Mouse (Mus musculus) gastrocnemius, postnatal 25 days (tissue): ENCODE measurements around the gene Slfn2. TPM values are rescaled to one million over a fixed set of nuclear protein-coding genes. Genes with fewer than 3 reads are reported as not detected.

Source experiments
- DNase-seq: peaks from one replicate; pipeline ENCODE4 v3.0.0; 2022
- microRNA-seq, 2 experiments: library from miRNA; unstranded; fragments of <30 nt; microRNA quantifications; one replicate each; pipeline ENCODE4 v1.2.0; 2021; ENCODE audit warnings: borderline replicate concordance in 2 of 2
- total RNA-seq, 2 experiments: library from RNA; stranded (reverse); gene quantifications; 1 replicate in 1 of 2; 2 replicates in 1 of 2; pipeline ENCODE4 v1.2.3; 2021

Slfn2 gene
- total RNA-seq, 2 experiments from 2014 or later: 0.69 to 1.9 TPM

GRCm38 (mm10) chr11:83077714-83078422, 13.0 kb downstream of the Slfn2 start:
- peak; percentile 64 for DNase-seq

- DNase-seq: no peak
Observed at GRCm38 (mm10) chr11:83078423-83079140, 13.7 kb downstream of the Slfn2 start.

GRCm38 (mm10) chr11:83079487-83080199, 14.7 kb downstream of the Slfn2 start:
- no peak for DNase-seq

DNA sequence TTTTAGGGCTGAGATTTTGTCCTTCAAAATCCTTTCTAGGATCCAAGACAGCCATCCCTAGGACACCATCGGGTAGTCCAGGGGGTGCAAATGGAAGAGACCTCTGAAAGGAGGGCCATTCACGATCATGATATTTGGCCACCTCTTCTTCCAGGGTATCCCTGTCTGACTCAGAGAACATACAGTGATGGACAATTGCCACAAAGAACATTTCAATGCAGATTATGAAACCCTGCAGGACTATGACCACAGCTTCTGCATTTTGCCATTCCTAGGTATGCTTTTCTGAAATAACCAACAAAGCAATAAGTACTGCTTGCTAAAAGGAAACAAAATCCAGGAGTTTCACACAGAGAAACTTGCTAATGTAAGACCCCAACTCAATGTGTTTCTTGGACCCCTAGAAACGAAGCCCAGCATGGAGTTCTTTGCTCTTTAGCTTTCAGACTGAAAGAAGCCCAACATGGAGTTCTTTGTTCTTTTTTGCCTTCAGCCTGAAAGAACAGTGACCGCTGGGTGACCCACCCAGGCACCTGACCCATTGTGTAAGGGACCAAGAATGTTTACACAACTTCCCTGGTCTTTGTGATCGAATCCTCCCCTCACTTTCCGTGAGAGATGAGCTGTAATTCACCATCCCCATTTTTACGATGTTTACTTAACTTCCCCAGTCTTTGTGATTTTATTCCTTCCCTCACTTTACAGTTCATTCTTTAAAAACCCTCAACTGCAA, 18.0 kb downstream of the Slfn2 start:
- DNase-seq: no peak

DNA sequence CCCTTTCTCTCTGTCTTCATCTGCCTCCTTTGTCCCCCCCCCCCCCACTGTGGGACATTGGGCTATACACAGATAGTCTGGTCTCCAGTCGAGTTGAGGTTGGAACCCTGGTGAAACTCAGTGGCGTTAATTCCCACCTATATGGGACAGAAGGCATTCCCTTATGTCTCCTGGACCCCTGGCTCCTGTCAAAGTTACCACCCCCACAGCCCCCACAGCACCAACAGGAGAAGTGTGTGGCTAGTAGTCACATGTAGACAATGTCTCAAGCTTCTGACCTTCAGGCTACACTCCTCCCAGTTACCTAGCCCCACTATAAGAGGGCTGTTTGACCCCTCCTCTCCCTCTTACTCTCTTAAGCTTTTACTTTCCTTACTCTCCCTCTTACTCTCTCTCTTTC, 19.2 kb downstream of the Slfn2 start:
- no peak for DNase-seq

DNA sequence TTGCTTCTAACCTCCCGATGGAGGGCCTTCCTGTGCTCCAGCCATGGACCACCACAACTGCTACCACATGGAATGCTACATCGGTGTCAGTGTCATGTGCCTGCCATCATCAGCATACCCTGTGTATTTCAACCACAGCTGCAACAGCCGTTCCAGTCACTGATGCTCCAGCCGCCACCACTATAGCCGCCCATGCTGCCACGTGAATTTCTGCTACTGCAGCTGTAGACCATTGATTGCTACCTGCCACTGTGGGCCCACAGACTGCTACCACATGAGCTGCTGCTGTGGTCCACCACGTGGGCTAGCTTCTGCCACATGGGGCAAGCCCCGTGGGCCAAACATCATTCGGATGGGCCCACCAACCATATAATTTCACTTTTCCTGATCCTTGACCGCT, 19.8 kb downstream of the Slfn2 start:
- no peak for DNase-seq

DNA sequence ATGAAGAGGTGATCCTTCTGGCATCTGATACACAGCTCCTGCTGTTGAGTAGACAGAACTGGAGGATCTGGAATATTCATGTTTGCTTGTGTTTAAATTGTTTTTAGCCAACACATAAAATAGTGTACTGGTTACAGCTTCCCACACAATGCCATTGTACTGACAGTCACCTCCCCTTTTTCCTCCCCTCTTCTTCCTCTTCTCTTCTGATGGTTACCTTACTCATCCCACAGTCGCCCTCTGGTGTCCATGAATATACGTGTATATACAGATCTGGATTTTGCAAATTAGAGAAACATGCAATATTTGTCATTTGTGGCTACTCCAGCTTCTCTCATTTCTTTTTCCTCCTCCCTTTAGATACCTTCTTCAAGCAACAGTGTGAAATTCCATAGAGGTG, 50.2 kb downstream of the Slfn2 start:
- DNase-seq: no peak

- DNase-seq: no peak
Observed at GRCm38 (mm10) chr11:83116597-83117227, 51.8 kb downstream of the Slfn2 start, which contains the start of gene Slfn1. Gene Slfn1 (plus strand): TSS chr11:83116849.

- no peak for DNase-seq
Observed at GRCm38 (mm10) chr11:83118056-83118455, 53.1 kb downstream of the Slfn2 start.

Small RNA genes lying within 50 kb of the gene (microRNA-seq; reads per million reads assigned to microRNA genes)
- gene Gm27598: 0 reads per million in 2 experiments

Other genes starting within 250 kb of the Slfn2 start
- gene Rffl, start 193.9 kb upstream of the Slfn2 start, total RNA-seq: 1 to 10 TPM; 6.0 to 6.3 TPM
- gene Rad51d, start 174.5 kb upstream of the Slfn2 start, total RNA-seq: 1 to 10 TPM; 3.4 to 5.0 TPM
- not detected for gene Fndc8, start 173.0 kb upstream of the Slfn2 start, total RNA-seq
- 10 to 100 TPM; 11.9 to 12.1 TPM for gene Nle1, start 156.7 kb upstream of the Slfn2 start, total RNA-seq
- 100 to 1,000 TPM; 130 to 163 TPM for gene Unc45b, start 154.6 kb upstream of the Slfn2 start, total RNA-seq
- gene Slfn5, start 113.8 kb upstream of the Slfn2 start, total RNA-seq: 10 to 100 TPM; 18.9 to 27.1 TPM
- gene Slfn9, start 73.3 kb upstream of the Slfn2 start, total RNA-seq: under 1 TPM; 0.20 to 0.59 TPM
- under 1 TPM in 1 of 2 experiments, not detected in 1; 0.19 TPM for gene Slfn8, start 44.3 kb upstream of the Slfn2 start, total RNA-seq
- not detected for gene Slfn1, start 51.7 kb downstream of the Slfn2 start, total RNA-seq
- gene Slfn4, start 110.1 kb downstream of the Slfn2 start, total RNA-seq: under 1 TPM in 1 of 2 experiments, not detected in 1; 0.08 TPM
- gene Slfn3, start 126.2 kb downstream of the Slfn2 start, total RNA-seq: 1 to 10 TPM; 1.2 to 1.3 TPM
- not detected for gene Slfn14, start 221.6 kb downstream of the Slfn2 start, total RNA-seq
- gene Ap2b1, start 233.9 kb downstream of the Slfn2 start, total RNA-seq: 10 to 100 TPM; 30.1 to 32.3 TPM
- 10 to 100 TPM in 1 of 2 experiments, 1 to 10 TPM in 1; 9.0 to 11.9 TPM for gene Pex12, start 237.5 kb downstream of the Slfn2 start, total RNA-seq